Mouse (Mus musculus): Measurements from ENCODE around the gene Tmtc2. TPM values are rescaled to one million over a fixed set of nuclear protein-coding genes. Genes with fewer than 3 reads are reported as not detected.

The Tmtc2 gene
- polyA plus RNA-seq, 1 experiment, result 0.97 TPM

- H3ac ChIP-seq (ENCODE audit: control insufficient read depth, insufficient read length), result no peak overlapping the region
- H3K36me3 ChIP-seq (ENCODE audit: control insufficient read depth, insufficient read depth), result no peaks in the 10 kb centered on the region
- TF ChIP-seq MAX (IDR thresholded peaks at IDR 0.05; ENCODE audit: low read depth) (no peak), REST (IDR thresholded peaks at IDR 0.05; ENCODE audit: insufficient read depth, insufficient read length) (no peak)
- H3K79me2 ChIP-seq (ENCODE audit: control insufficient read depth, insufficient read depth), result no peaks in the 10 kb centered on the region
- no peak overlapping the region for H3K4me3 ChIP-seq
- no peak overlapping the region for H3K4me2 ChIP-seq (ENCODE audit: low read depth)
- no peaks in the 10 kb centered on the region for H3K27me3 ChIP-seq (ENCODE audit: control insufficient read depth, insufficient read depth, insufficient read length)
These were observed 170.3 kb downstream of the Tmtc2 start for GRCm38 (mm10) chr10:105403931-105404330.

- H3K36me3 ChIP-seq (ENCODE audit: control insufficient read depth, insufficient read depth), result no peaks in the 10 kb centered on the region
- H3K4me3 ChIP-seq, result no peak overlapping the region
- no peaks in the 10 kb centered on the region for H3K79me2 ChIP-seq (ENCODE audit: control insufficient read depth, insufficient read depth)
- H3K4me2 ChIP-seq (ENCODE audit: low read depth), result no peak overlapping the region
- no peak overlapping the region for H3ac ChIP-seq (ENCODE audit: control insufficient read depth, insufficient read length)
- H3K27me3 ChIP-seq (ENCODE audit: control insufficient read depth, insufficient read depth, insufficient read length), result no peaks in the 10 kb centered on the region
- TF ChIP-seq MYOD1 (IDR thresholded peaks at IDR 0.05; ENCODE audit: control insufficient read depth in 1 of 3, insufficient read length in 2 of 3, low read depth in 2 of 3) (no peak), REST (IDR thresholded peaks at IDR 0.05; ENCODE audit: insufficient read depth, insufficient read length) (no peak), TCF12 (IDR thresholded peaks at IDR 0.05; ENCODE audit: insufficient read depth, poor library complexity, severe bottlenecking) (no peak), MYOG (IDR thresholded peaks at IDR 0.05; ENCODE audit: control insufficient read depth in 1 of 3, insufficient read depth in 1 of 3, insufficient read length in 2 of 3, low read depth in 2 of 3) (no peak), CEBPB (IDR thresholded peaks at IDR 0.05; ENCODE audit: insufficient read depth, poor library complexity, severe bottlenecking) (no peak), POLR2AphosphoS2 (IDR thresholded peaks at IDR 0.05; ENCODE audit: insufficient read length, low read depth) (no peak), MAX (IDR thresholded peaks at IDR 0.05; ENCODE audit: low read depth) (no peak), POLR2A (IDR thresholded peaks at IDR 0.05; ENCODE audit: insufficient read length, low read depth) (no peak), SRF (IDR thresholded peaks at IDR 0.05; ENCODE audit: control insufficient read depth, insufficient read length, low read depth) (no peak), TCF3 (IDR thresholded peaks at IDR 0.05; ENCODE audit: insufficient read length, low read depth) (no peak), E2F4 (IDR thresholded peaks at IDR 0.05; ENCODE audit: insufficient read depth) (no peak), USF1 (IDR thresholded peaks at IDR 0.05; ENCODE audit: low read depth) (no peak)
These were observed 171.8 kb downstream of the Tmtc2 start for GRCm38 (mm10) chr10:105402481-105402779.

- Histone ChIP-seq H3K27me3 (ENCODE audit: control insufficient read depth, insufficient read depth, insufficient read length) (no peaks in the 10 kb centered on the region), H3K79me2 (ENCODE audit: control insufficient read depth, insufficient read depth) (no peaks in the 10 kb centered on the region), H3K4me3 (no peak overlapping the region), H3ac (ENCODE audit: control insufficient read depth, insufficient read length) (no peak overlapping the region), H3K36me3 (ENCODE audit: control insufficient read depth, insufficient read depth) (no peaks in the 10 kb centered on the region), H3K4me2 (ENCODE audit: low read depth) (no peak overlapping the region)
- TF ChIP-seq POLR2AphosphoS2 (IDR thresholded peaks at IDR 0.05; ENCODE audit: insufficient read length, low read depth) (no peak), E2F4 (IDR thresholded peaks at IDR 0.05; ENCODE audit: insufficient read depth) (no peak), CEBPB (IDR thresholded peaks at IDR 0.05; ENCODE audit: insufficient read depth, poor library complexity, severe bottlenecking) (no peak), MYOD1 (IDR thresholded peaks at IDR 0.05; ENCODE audit: control insufficient read depth in 1 of 3, insufficient read length in 2 of 3, low read depth in 2 of 3) (no peak), USF1 (IDR thresholded peaks at IDR 0.05; ENCODE audit: low read depth) (no peak), MAX (IDR thresholded peaks at IDR 0.05; ENCODE audit: low read depth) (no peak), REST (IDR thresholded peaks at IDR 0.05; ENCODE audit: insufficient read depth, insufficient read length) (no peak), MYOG (IDR thresholded peaks at IDR 0.05; ENCODE audit: control insufficient read depth in 1 of 3, insufficient read depth in 1 of 3, insufficient read length in 2 of 3, low read depth in 2 of 3) (no peak), TCF3 (IDR thresholded peaks at IDR 0.05; ENCODE audit: insufficient read length, low read depth) (no peak), TCF12 (IDR thresholded peaks at IDR 0.05; ENCODE audit: insufficient read depth, poor library complexity, severe bottlenecking) (no peak), SRF (IDR thresholded peaks at IDR 0.05; ENCODE audit: control insufficient read depth, insufficient read length, low read depth) (no peak), POLR2A (IDR thresholded peaks at IDR 0.05; ENCODE audit: insufficient read length, low read depth) (no peak)
These were observed 172.3 kb downstream of the Tmtc2 start for GRCm38 (mm10) chr10:105401754-105402480.

- no peaks in the 10 kb centered on the region for H3K79me2 ChIP-seq (ENCODE audit: control insufficient read depth, insufficient read depth)
- no peaks in the 10 kb centered on the region for H3K36me3 ChIP-seq (ENCODE audit: control insufficient read depth, insufficient read depth)
- TF ChIP-seq E2F4 (IDR thresholded peaks at IDR 0.05; ENCODE audit: insufficient read depth), result no peak
- TF ChIP-seq MYOD1 (IDR thresholded peaks at IDR 0.05; ENCODE audit: control insufficient read depth in 1 of 3, insufficient read length in 2 of 3, low read depth in 2 of 3), result no peak
- no peak for TF ChIP-seq REST (IDR thresholded peaks at IDR 0.05; ENCODE audit: insufficient read depth, insufficient read length)
- no peak for TF ChIP-seq POLR2A (IDR thresholded peaks at IDR 0.05; ENCODE audit: insufficient read length, low read depth)
- TF ChIP-seq TCF3 (IDR thresholded peaks at IDR 0.05; ENCODE audit: insufficient read length, low read depth), result no peak
- TF ChIP-seq MAX (IDR thresholded peaks at IDR 0.05; ENCODE audit: low read depth), result no peak
- TF ChIP-seq USF1 (IDR thresholded peaks at IDR 0.05; ENCODE audit: low read depth), result no peak
- TF ChIP-seq CEBPB (IDR thresholded peaks at IDR 0.05; ENCODE audit: insufficient read depth, poor library complexity, severe bottlenecking), result no peak
- no peak for TF ChIP-seq TCF12 (IDR thresholded peaks at IDR 0.05; ENCODE audit: insufficient read depth, poor library complexity, severe bottlenecking)
- no peak for TF ChIP-seq MYOG (IDR thresholded peaks at IDR 0.05; ENCODE audit: control insufficient read depth in 1 of 3, insufficient read depth in 1 of 3, insufficient read length in 2 of 3, low read depth in 2 of 3)
- TF ChIP-seq SRF (IDR thresholded peaks at IDR 0.05; ENCODE audit: control insufficient read depth, insufficient read length, low read depth), result no peak
- no peak for TF ChIP-seq POLR2AphosphoS2 (IDR thresholded peaks at IDR 0.05; ENCODE audit: insufficient read length, low read depth)
- H3K27me3 ChIP-seq (ENCODE audit: control insufficient read depth, insufficient read depth, insufficient read length), result no peaks in the 10 kb centered on the region
- H3K4me3 ChIP-seq, result no peak overlapping the region
- no peak overlapping the region for H3K4me2 ChIP-seq (ENCODE audit: low read depth)
- H3ac ChIP-seq (ENCODE audit: control insufficient read depth, insufficient read length), result no peak overlapping the region
These were observed 174.9 kb downstream of the Tmtc2 start for GRCm38 (mm10) chr10:105399316-105399715.

- Histone ChIP-seq H3K4me3 (no peak overlapping the region), H3K4me2 (ENCODE audit: low read depth) (no peak overlapping the region), H3ac (ENCODE audit: control insufficient read depth, insufficient read length) (no peak overlapping the region), H3K36me3 (ENCODE audit: control insufficient read depth, insufficient read depth) (no peaks in the 10 kb centered on the region), H3K79me2 (ENCODE audit: control insufficient read depth, insufficient read depth) (no peaks in the 10 kb centered on the region), H3K27me3 (ENCODE audit: control insufficient read depth, insufficient read depth, insufficient read length) (no peaks in the 10 kb centered on the region)
- TF ChIP-seq POLR2AphosphoS2 (IDR thresholded peaks at IDR 0.05; ENCODE audit: insufficient read length, low read depth) (no peak), SRF (IDR thresholded peaks at IDR 0.05; ENCODE audit: control insufficient read depth, insufficient read length, low read depth) (no peak), TCF12 (IDR thresholded peaks at IDR 0.05; ENCODE audit: insufficient read depth, poor library complexity, severe bottlenecking) (no peak), MAX (IDR thresholded peaks at IDR 0.05; ENCODE audit: low read depth) (no peak), MYOG (IDR thresholded peaks at IDR 0.05; ENCODE audit: control insufficient read depth in 1 of 3, insufficient read depth in 1 of 3, insufficient read length in 2 of 3, low read depth in 2 of 3) (no peak), MYOD1 (IDR thresholded peaks at IDR 0.05; ENCODE audit: control insufficient read depth in 1 of 3, insufficient read length in 2 of 3, low read depth in 2 of 3) (no peak), REST (IDR thresholded peaks at IDR 0.05; ENCODE audit: insufficient read depth, insufficient read length) (no peak), TCF3 (IDR thresholded peaks at IDR 0.05; ENCODE audit: insufficient read length, low read depth) (no peak), USF1 (IDR thresholded peaks at IDR 0.05; ENCODE audit: low read depth) (no peak), CEBPB (IDR thresholded peaks at IDR 0.05; ENCODE audit: insufficient read depth, poor library complexity, severe bottlenecking) (no peak), POLR2A (IDR thresholded peaks at IDR 0.05; ENCODE audit: insufficient read length, low read depth) (no peak), E2F4 (IDR thresholded peaks at IDR 0.05; ENCODE audit: insufficient read depth) (no peak)
These were observed 190.2 kb downstream of the Tmtc2 start for GRCm38 (mm10) chr10:105384065-105384464.
